Mouse (Mus musculus) gastrocnemius, postnatal 4 days (tissue): ENCODE measurements at regions not wholly inside any gene's neighbourhood (a gene's known extent, or its start where the extent isn't known, plus 50 kb on each side); places are given as distances from the start of the nearest gene placed in this dataset.

ENCODE experiments used
- DNase-seq, 2 experiments: peaks; one replicate each; pipeline ENCODE4 v3.0.0; 2021 to 2022; ENCODE audit warnings: low spot score in 2 of 2, mixed read lengths in 2 of 2

- peak in 1 of 2 experiments; percentile 2 for DNase-seq
These were observed 626.9 kb downstream of the Zfp706 start for GRCm38 (mm10) chr15:36380461-36381227.

DNA sequence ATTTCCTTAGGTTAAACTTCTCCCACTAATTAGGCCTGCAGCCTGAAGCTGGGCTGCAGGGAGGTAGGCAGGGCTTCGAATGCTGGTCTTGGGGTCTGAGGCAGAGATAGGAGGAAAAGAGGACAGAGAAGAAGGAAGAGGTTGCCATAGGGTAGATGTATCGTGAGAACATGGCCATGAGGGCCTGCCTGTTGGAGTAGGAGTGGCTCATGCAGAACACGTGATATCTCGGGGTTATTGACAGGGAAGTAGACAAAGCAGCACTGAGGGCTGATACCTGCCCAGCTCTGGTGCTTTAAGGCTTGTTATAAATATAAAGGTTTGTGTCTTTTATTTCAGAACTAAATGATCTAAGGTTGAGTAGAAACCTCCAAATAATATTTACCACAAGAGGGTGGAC, 628.9 kb downstream of the Zfp706 start:
- peak in 1 of 2 experiments; percentile 1 for DNase-seq

- DNase-seq = peak in 1 of 2 experiments; percentile 4
These were observed 631.0 kb downstream of the Zfp706 start for GRCm38 (mm10) chr15:36376551-36376950.

DNA sequence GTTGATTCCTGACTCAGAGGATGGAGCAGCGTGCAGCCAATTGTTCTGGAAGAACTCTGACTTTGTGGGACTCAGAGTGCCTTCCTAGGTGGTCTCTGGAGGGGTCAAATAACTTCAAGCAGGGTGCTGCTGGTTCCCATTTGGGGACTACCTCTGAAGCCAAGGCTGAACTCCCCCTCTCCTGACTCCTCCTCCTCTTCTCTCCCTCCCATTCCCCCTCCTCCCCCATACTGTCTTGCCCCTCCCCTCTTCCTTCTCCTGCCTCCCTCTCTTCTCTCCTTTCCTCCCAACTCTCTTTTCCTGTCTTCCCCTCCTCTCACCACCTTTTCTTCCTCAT, 632.1 kb downstream of the Zfp706 start:
- no peak for DNase-seq

DNA sequence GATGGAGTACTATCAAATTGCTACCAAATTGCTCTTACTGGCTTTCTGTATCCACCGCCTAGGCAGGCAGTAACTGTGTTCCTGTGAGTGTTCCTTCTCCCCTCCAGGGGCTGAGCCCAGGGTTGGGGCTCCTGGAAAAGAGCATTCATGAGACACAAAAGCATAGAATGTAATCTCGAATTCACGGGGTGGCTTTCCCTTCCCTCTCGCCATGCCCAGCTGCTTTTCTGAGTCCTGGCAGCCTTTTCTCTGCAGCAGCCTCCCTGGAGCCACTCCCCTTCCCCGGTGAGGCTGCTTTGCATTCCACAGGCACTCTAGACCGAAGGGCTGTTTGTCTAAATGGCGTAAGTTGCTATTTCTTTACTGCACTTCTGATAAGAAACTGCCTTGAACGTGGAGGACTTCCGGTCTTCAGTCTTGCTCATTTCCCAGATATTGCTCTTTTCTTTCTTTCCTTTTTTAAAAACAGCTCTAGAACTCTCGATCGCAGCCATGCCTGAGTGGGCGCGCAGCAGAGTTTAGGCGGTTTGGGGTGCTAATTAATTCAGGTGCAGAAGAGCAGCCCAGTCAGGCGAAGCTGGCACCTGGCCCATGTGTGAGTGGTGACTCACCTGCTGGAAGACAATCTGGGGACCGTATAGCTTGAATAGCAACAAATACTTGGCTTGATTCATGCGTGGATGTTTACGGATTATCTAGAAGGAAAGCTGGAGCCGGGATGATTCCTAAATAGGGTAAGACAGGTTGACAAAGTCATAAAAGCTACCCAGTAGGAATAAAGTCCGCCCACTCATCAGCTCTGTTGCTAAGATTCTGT, 632.6 kb downstream of the Zfp706 start:
- peak in 1 of 2 experiments; percentile 39 for DNase-seq

- peak in 1 of 2 experiments; percentile 9 for DNase-seq
These were observed 633.5 kb downstream of the Zfp706 start for GRCm38 (mm10) chr15:36373900-36374611.

- DNase-seq = peak in 1 of 2 experiments; percentile 5
These were observed 634.1 kb downstream of the Zfp706 start for GRCm38 (mm10) chr15:36373481-36373880.

GRCm38 (mm10) chr15:36371382-36371781, 636.2 kb downstream of the Zfp706 start:
- DNase-seq = peak in 1 of 2 experiments; percentile 3

DNA sequence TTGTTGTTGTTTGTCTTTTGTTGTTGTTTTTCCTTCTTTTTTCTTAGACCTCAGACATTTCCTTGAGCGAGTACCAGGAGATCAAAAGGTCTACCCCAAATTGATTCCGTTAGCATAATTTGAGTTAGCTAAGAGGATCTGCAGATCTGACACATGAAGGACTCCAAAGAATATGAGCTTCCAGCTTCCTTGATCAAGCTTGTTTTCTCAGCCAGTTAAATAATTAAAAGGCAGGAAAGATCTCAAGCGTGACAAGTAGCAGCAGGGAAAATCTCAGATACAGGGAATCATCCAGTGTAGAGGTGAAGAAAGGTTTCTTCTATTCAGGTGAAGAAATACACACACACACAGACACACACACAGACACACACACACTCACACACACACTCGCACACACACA, 636.7 kb downstream of the Zfp706 start:
- no peak for DNase-seq

DNA sequence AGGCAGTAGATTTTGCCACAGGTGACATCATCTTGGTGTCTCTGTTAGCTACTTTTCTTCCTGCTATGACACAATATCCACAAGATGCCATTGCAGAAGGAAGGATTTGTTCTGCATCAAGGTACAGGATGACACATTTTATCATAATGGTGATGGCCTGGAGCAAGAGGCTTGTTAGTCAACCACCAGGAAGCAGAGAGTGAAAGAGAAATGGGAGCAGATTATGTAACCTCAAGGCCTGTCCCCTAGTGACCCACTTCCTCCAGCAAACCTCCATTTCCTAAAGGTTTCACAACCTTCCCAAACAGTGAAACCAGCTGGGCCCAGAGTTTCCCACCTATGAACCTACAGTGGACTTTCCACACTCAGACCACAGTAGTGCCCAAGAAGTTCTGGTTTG, 640.3 kb downstream of the Zfp706 start:
- DNase-seq = no peak

GRCm38 (mm10) chr15:36364757-36365156, 642.8 kb downstream of the Zfp706 start:
- DNase-seq = peak in 1 of 2 experiments; percentile 2

DNA sequence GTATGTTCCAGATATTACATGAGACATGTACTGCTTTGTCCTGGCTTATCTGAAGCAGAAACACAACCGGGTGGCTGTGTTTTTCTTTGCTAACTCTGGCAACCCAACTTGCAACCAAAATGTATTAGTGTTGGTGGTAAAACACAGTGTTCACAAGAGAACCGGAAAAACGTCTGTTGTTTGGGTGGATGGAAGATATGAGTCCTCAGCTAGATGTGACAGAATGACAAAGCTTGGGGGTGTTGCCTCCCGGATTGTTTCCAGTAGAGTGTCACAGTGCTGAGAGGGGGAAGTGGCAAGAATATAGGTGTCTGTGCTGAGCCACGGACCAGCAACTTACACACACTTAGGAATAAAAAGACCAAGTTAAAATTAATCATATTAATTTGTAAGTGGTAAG, 643.5 kb downstream of the Zfp706 start:
- DNase-seq = peak in 1 of 2 experiments; percentile 4

DNA sequence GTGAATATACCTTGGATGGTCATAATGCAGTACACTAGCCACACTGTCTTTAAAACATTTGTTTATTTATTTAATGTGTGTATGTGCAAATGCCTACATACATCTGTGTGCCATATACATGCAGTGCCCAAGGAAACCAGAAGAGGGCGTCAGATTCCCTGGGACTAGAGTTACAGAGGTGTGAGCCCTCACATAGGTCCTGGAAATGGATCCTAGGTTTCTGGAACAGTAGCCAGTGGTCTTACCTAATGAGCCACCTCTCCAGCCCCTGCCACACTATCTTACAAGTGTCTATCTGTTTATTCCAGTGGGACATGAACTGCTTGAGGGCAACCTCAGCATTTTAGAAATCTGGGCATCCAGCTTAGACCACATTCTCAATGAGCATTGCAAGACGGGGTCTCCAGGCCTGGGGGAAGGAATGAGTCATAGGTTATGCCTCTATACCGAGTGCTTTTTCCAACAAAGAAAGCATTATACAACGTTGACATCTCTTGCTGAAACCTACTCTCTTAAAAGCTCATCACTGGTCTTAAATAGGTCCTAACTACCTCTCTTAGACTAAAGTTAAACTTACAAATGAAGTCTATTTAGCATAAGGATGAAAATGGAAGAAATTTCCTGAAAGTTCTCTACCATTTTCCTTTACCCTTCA, 644.5 kb downstream of the Zfp706 start:
- peak in 1 of 2 experiments; percentile 3 for DNase-seq

DNA sequence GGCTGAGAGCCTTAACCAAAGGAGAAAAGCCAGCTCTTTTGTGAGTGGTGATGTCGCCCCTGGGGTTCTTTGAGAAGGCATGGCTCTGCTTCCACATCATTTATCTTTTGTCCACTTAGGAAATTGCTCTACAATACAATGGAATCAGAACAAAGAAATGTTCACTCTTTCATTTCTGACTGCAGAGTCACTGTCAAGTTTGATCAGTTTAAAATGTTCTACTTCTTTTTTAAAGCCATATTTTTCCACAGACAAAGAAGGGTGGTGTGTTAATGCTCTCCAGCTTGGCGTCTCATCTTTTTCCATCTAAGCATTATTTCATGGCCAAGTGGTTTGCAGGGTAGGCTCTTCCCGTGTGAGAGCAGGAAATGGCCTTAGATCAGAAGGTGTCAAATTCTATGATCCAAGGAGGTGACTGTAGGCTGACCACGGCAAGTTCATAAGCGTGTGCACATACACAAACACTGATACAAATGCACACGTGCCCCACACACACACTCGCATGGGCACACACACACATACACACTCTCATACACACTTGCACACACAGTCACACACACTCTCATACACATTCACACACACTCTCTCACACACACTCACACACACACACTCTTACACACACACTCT, 645.9 kb downstream of the Zfp706 start:
- peak in 1 of 2 experiments; percentile 2 for DNase-seq

DNA sequence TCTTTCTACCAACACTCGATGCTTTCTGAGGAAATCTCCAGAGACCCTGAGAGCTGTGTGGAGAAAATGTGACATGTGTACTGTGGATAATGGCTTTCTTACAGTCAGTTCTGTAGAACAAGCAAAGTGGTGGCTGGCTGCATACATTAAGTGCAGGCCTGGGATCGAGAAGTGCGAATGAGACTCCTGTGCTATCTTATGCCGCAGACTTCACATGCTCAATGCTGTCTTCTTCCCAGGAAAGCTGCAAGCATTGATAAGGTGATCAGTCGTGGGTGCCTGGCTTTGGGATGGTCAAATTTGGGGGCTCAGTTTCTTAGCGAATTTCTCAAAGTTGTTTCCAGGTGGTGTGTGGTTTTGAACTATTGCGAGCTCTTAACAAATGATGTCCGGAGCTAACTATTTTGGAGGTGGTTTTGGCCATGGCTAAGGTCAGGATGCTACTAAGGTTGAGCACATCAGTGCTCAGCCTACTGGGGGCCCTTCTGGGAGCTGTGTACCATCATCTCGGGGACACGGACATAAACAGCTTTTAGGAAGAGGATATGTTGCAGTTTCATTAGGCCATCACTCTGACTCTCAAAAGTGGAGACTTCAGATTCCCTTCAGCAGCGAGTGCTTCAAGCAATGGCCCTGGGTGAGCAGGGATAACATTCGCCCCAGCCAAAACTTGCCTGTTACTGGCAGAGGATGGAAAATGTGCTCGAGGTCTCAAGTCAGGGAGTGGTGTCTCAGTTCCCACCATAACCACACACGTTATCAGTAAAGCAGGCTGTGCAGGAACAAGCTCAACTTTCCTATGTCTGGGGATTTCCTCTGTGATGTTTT, 646.7 kb downstream of the Zfp706 start:
- DNase-seq = peak in 1 of 2 experiments; percentile 14

DNA sequence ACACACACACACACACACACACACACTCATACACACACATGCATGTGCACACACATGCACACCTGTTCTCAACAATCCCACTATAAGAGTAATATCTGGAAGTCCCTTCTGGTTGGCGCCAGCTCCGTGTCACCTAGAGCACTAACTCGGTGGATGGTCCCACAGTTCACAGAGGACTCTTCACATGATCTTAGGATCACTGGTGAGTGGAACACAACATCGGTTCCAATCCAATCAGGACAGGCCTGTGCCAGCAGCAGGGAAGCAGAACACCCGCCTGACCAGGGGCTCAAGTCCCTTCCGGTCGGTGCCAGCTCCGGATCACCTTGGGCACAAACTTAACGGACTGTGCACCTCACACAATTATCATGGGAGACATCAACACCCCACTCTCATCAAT, 651.7 kb downstream of the Zfp706 start:
- DNase-seq = no peak

- no peak for DNase-seq
These were observed 653.0 kb downstream of the Zfp706 start for GRCm38 (mm10) chr15:36354545-36354944.

- no peak for DNase-seq
These were observed 653.8 kb downstream of the Zfp706 start for GRCm38 (mm10) chr15:36353793-36354192.

- DNase-seq = no peak
These were observed 654.6 kb downstream of the Zfp706 start for GRCm38 (mm10) chr15:36352929-36353328.

- DNase-seq = no peak
These were observed 655.9 kb downstream of the Zfp706 start for GRCm38 (mm10) chr15:36351693-36352092.
